Mouse (Mus musculus): ENCODE data around the gene Ubl3. TPM values are rescaled to one million over a fixed set of nuclear protein-coding genes. Genes with fewer than 3 reads are reported as not detected.
A peak's percentile ranks its signal among the peaks of the same experiment; 100 is the strongest.

The Ubl3 gene
- total RNA-seq, 2 experiments from 2014 or later: 145 to 188 TPM

- DNase-seq: no peak
Measured at GRCm38 (mm10) chr5:148563281-148563680, 10.7 kb upstream of the Ubl3 start.

- DNase-seq: peak; percentile 20 to 31
Measured at GRCm38 (mm10) chr5:148562235-148562634, 9.6 kb upstream of the Ubl3 start.

- DNase-seq: no peak
Measured at GRCm38 (mm10) chr5:148559261-148559958, 6.8 kb upstream of the Ubl3 start.

GRCm38 (mm10) chr5:148558472-148558871, 5.9 kb upstream of the Ubl3 start:
- DNase-seq: no peak

- no peak for DNase-seq
Measured at GRCm38 (mm10) chr5:148556509-148556908, 3.9 kb upstream of the Ubl3 start.

GRCm38 (mm10) chr5:148555156-148555555, 2.6 kb upstream of the Ubl3 start:
- no peak for DNase-seq

GRCm38 (mm10) chr5:148554701-148555100, 2.1 kb upstream of the Ubl3 start:
- DNase-seq: no peak

GRCm38 (mm10) chr5:148554242-148554641, 1.7 kb upstream of the Ubl3 start:
- no peak for DNase-seq

- DNase-seq: no peak
Measured at GRCm38 (mm10) chr5:148553723-148554122, 1.1 kb upstream of the Ubl3 start.

GRCm38 (mm10) chr5:148551764-148552136, 839 bp downstream of the Ubl3 start:
- peak; percentile 27 to 47 for DNase-seq

- DNase-seq: peak; percentile 59 to 65
Measured at GRCm38 (mm10) chr5:148550821-148551763, 1.5 kb downstream of the Ubl3 start.

GRCm38 (mm10) chr5:148550393-148550792, 2.2 kb downstream of the Ubl3 start:
- peak; percentile 33 to 49 for DNase-seq

- DNase-seq: no peak
Measured at GRCm38 (mm10) chr5:148549307-148549706, 3.3 kb downstream of the Ubl3 start.

- DNase-seq: no peak
Measured at GRCm38 (mm10) chr5:148548568-148548967, 4.0 kb downstream of the Ubl3 start.

GRCm38 (mm10) chr5:148547870-148548456, 4.6 kb downstream of the Ubl3 start:
- DNase-seq: no peak

- no peak for DNase-seq
Measured at GRCm38 (mm10) chr5:148546970-148547369, 5.6 kb downstream of the Ubl3 start.

GRCm38 (mm10) chr5:148544733-148545132, 7.9 kb downstream of the Ubl3 start:
- no peak for DNase-seq

- DNase-seq: no peak
Measured at GRCm38 (mm10) chr5:148542196-148542595, 10.4 kb downstream of the Ubl3 start.

GRCm38 (mm10) chr5:148535669-148536430, 16.7 kb downstream of the Ubl3 start:
- no peak for DNase-seq

- DNase-seq: peak; percentile 49 to 71
Measured at GRCm38 (mm10) chr5:148534644-148535043, 17.9 kb downstream of the Ubl3 start.

- no peak for DNase-seq
Measured at GRCm38 (mm10) chr5:148533924-148534323, 18.7 kb downstream of the Ubl3 start.

GRCm38 (mm10) chr5:148532201-148532600, 20.4 kb downstream of the Ubl3 start:
- DNase-seq: no peak

Data from adrenal gland, postnatal 36 days (tissue).